Mouse (Mus musculus) spleen, adult 12 weeks (tissue): ENCODE measurements at regions not wholly inside any gene's neighbourhood (a gene's known extent, or its start where the extent isn't known, plus 50 kb on each side); places are given as distances from the start of the nearest gene placed in this dataset.

Source experiments
- DNase-seq: peaks from one replicate; pipeline ENCODE4 v3.0.0; 2022; ENCODE audit warnings: low spot score

GRCm38 (mm10) chr6:94813481-94814148 lies 113.7 kb upstream of the Lrig1 start:
- DNase-seq: no peak

GRCm38 (mm10) chr6:94811846-94812245 lies 111.9 kb upstream of the Lrig1 start:
- no peak for DNase-seq

GRCm38 (mm10) chr6:94807216-94807615 lies 107.3 kb upstream of the Lrig1 start:
- no peak for DNase-seq

DNA sequence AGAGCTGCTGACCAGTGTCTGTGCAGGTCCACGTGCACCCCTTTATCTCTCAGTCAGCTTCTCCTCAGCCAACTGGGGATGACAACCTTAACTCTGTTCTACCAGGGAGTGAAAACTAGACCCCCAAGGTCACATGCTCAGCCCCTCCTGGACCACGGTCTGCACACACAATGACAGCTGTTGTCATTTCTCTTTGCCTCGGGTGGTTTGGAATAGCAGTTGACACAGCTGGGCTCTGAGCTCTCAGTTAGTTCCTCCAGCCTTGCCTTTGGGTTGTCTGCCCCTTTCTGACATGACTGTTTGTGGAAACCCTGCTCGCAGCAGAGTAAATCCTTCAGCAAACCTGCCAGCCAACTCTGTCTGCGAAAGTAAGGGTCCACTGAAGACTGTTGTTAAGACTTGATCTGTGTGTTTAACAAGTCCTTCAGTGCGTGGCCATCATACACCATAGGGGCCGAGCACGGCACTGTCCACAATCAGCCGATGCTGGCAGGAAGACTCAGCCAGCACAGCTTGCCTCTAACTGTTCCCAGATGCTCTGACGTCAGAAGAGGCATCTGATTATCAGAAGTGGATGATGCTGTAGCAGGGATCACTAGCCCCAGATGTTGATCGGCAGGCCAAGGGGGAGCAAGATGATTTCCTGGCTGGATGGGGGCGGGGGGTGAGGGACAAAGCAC lies 106.7 kb upstream of the Lrig1 start:
- DNase-seq: no peak

GRCm38 (mm10) chr6:94805685-94806084 lies 105.7 kb upstream of the Lrig1 start:
- no peak for DNase-seq

DNA sequence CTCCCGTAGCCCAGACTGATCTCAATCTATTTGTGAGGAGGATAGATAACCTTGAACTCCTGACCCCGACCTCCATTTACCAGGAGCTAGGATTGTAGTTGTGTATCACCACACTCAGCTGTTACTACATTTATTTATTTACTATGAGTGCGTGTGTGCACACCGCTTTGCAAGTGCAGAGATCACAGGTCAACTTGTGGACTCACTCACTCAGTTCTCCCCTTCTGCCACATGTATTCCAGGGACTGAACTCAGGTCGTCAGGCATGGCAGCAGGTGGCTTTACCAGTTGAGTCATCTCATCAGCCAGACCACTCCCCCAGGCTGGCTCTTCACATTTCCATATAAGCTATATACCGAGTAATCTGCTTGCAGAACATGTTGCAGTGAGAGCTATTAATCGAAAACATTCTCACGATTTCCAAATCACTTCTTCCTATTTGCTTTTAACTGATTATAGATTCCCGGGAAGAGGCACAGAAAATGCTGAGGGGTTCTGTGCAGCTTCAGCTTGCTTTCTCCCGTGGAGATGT lies 104.4 kb upstream of the Lrig1 start:
- no peak for DNase-seq

DNA sequence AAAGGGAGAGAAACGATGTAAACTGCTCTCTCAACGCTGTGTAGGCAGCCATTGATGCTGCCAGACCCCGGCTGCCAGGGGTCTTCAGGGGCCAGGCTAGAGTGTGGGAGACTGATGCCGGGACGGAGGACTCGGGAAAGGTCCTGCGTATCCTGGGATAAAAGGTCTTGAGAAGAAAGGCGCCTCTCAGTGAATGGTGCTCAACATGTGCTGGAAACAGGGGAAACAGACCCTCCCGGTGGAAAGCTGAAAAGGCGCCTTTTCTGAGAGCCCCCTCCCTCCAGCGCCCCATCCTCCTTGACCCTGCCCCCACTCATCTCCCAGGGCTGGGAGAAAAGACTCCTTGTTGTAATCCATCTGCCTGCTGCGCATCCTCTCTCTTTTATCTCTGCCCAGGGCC lies 101.1 kb upstream of the Lrig1 start:
- no peak for DNase-seq

GRCm38 (mm10) chr6:94798545-94799211 lies 98.7 kb upstream of the Lrig1 start:
- no peak for DNase-seq

GRCm38 (mm10) chr6:94795442-94795841 lies 95.5 kb upstream of the Lrig1 start:
- no peak for DNase-seq

DNA sequence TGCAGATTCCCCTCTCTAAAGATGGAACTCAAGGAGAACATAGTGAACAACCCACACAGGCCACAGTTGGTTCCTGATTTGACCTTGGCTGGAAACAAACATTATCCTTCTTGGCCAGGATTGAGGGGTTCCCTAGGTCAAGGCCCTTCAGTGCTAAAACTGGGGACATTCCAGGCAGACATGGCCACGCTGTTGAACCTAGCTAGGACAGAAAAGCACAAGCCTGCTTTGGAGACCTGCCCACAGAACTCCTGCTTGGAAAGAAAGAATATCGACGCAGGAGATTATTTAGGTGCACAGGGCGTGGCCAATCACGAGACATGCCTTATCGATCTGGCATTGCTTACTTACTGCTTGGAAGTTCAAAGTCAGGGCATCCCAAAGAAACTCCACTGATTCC lies 93.6 kb upstream of the Lrig1 start:
- DNase-seq: no peak

DNA sequence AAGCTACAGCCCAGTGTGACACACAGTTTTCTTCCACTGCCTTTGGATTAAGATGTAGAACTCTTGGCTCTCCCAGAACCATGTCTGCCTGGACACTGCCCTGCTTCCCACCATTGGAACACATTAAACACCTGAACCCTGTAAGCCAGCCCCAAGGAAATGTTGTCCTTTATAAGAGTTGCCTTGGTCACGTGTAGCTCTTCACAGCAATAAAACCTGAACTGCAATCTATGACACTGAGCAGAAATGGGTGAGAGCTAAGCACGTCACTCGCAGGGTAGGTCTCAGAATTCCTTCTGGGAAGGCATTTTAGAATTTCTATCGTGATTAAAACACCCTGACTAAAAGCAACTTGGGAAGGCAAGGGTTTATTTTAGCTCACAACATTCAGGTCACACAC lies 92.4 kb upstream of the Lrig1 start:
- no peak for DNase-seq

DNA sequence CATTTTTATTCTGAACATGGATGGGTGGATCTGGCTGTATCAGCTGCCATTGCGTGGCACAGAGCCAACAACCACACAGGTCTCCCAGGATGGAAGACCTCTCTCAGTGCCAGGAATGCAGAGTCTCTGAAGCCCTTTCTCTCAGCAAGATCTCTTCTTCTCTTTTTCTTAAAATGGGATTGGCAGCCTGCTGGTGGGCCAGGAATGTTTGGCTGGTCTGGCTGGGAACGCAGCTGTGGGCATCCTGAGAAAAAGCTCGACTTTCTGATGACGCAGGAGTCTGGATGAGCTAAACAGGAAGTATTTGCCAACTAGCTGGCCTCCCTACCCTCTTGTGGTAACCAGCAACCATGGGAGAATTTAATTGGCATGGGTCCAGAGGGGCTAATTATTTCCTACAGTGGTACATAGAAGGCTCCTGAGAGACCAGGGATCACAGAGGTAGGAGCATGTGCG lies 89.4 kb upstream of the Lrig1 start:
- DNase-seq: no peak

GRCm38 (mm10) chr6:94783471-94783870 lies 83.5 kb upstream of the Lrig1 start:
- DNase-seq: no peak

GRCm38 (mm10) chr6:94780621-94781020 lies 80.7 kb upstream of the Lrig1 start:
- no peak for DNase-seq

- DNase-seq: no peak
Measured at GRCm38 (mm10) chr6:94779854-94780253, 79.9 kb upstream of the Lrig1 start.

DNA sequence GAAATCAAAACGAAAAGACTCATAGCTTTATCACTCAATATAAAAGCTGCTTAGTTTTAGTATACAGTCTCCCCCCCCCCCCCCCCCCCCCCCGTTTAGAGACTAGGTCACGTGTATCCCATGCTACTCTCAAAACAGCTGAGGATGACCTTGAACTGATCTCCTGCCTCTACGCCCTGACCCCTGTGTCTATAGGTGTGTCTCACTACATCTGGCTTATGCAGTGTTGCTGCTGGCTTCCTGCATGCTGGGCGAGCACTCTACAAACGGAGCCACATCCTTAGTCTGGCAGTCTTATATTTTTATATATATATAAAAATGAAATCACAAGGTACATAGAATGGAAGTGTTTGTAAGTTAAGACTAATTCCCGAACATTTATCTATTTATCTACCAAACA lies 79.3 kb upstream of the Lrig1 start:
- no peak for DNase-seq

DNA sequence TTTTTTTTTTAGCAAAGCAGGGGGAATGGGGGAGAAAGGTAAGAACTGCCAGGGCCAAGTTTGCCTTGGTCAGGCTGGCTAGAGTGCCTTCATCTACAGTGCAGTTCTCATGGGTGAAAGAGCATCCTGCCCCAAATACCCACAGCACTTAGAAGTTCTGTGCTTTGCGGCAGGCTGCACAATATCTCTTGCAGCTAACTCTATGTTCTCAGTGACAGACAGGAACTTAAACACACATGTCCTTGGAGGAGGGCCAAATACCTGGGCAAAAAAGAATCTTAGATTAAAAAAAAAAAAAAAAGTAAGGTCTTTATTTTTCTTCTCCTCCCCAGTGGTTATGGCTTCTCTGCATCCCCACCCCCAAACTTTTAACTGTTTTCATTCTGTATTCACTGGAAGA lies 78.8 kb upstream of the Lrig1 start:
- no peak for DNase-seq

DNA sequence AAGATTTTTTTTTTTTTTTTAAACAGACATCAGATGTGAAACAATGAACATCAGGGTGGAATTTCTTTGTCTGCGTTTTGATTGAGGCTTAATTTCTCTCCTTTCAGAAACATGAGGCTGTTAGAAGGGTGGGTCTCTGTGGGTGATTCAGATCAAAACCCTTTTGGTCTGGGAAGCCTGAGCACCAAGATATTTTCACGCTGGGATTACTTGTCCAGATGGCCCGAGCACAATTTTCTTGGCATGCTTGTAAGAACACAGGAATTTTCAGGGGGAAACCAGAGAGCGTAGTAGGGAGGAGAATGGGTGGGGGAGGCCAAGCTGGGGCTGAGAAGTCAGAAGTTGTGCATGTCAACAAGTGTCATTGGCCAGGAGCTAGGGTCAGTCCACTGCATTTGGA lies 76.6 kb upstream of the Lrig1 start:
- no peak for DNase-seq

- no peak for DNase-seq
Measured at GRCm38 (mm10) chr6:94774871-94775270, 74.9 kb upstream of the Lrig1 start.

DNA sequence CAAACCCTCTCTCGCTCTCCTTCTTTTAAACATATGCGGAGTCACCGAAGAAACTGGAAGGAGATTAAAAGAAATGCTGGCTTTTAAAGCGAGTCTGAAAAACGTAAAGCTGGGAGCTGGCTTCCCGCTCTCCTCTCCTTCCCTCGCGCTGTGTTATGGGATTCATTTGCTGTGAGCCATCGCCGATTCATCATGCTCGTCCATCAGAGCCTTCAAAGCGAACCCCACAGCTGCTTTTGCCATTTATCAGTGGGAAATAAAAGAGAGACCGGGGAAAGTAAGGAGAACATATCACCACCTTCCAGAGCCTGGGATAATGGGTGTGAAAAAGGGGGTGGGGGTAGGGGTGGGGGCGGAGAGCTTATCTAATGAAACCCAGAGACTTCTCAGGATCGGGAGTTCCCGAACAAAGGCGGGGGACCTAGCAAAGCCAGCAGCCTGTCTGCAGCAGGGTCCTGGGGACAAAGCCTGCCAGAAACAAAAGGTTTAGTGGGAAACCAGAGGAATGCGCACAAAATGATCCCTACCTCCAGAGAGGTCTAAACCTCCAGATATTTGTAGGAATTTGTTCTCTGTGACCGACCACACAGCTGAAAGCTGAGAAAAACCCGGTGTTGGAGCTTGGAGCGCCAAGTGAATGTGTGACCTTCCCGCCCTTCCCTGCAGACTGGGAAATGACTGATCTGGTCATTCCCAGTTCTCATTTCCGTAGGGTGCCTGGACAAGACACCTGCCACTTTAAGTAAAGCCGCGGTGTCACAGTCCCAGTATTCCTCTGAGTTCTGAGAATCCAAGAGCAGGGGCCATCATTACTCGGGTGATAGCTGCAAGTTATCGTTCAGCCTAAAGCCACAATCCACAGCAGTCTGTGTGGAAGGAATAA lies 73.9 kb upstream of the Lrig1 start:
- DNase-seq: no peak

- DNase-seq: no peak
Measured at GRCm38 (mm10) chr6:94772868-94773603, 73.1 kb upstream of the Lrig1 start.
